Mouse (Mus musculus): ENCODE measurements around the gene Clec3b. TPM values are rescaled to one million over a fixed set of nuclear protein-coding genes. Genes with fewer than 3 reads are reported as not detected.

Clec3b gene
- polyA plus RNA-seq, 1 experiment from 2014 or later = not detected

DNA sequence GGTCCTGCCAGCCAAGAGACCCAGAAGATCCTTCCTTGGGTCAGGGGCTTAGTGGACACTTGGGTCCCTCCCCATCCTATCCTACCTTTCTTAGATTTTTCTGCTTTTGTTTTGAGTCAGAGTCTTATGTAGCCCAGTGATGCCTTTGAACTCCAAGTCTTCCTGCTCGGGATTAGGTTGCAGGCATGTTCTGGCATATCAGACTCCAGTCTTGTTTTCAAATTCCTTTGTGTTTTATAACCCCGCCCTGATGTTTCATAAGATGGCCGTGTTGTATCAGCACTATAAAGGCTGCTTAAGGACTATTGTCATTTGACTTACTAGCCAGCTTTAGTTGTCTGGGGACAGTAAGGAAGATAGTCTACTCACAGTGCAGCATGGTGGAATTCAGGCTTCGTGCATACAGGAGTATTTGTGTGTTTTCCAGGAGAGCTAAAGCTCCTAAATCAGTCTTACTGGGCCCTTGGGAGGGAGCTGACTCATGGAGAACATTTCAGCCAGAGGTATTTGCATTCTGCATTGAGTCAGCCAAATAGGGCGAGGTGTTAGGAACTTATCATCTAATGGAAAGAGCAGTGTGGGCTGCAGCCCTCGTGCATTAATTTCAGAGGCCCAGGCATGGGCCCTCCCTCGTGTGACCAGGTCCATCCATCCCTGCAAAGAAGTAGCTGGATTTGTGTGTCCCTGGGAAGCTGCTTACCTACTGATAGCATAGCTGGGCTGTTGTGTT, 13.6 kb upstream of the Clec3b start:
- no peaks in the 10 kb centered on the region for H3K79me2 ChIP-seq (ENCODE audit: inconsistent target)
- WGBS (ENCODE audit: missing documents) = 92% methylated on average over 7 of the region's 7 CpGs
- no peak overlapping the region for H3K27ac ChIP-seq
- peaks cover 51% of the 10 kb centered on the region for H3K36me3 ChIP-seq (ENCODE audit: inconsistent target)
- no peak overlapping the region for H3K4me3 ChIP-seq (ENCODE audit: inconsistent target)

DNA sequence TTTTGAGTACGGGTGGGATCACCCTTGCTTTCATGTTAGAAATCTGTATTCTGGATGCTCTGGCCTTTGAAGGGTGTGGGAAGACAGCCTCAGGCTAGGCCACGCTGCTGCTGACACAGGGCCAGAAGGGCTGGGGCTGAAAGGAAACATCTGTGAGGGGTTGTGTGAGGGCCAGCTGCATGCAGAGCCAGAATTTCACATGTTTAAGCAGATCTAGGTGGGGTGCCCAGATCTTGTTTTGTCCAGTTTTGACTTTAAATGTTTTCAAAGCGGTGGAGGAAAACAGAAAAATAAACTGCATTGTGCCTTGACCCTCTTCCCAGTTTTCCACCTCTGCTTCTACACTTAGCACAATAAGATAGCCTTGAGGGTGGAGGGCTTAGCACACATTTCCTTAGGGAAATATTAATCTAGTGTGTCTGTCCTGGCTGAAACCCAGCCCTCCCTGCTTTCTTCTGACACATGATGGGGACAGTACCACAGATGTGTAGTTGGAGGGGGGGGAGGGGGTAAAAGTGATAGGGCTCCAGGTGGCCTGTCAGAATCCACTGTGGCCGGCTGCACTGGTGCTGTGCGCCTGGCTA, 11.8 kb upstream of the Clec3b start:
- Histone ChIP-seq H3K36me3 (ENCODE audit: inconsistent target) (peaks cover 37% of the 10 kb centered on the region; the same call in 1 of the 2 replicates), H3K79me2 (ENCODE audit: inconsistent target) (no peaks in the 10 kb centered on the region), H3K4me3 (ENCODE audit: inconsistent target) (no peak overlapping the region), H3K27ac (no peak overlapping the region)
- 72% methylated on average over 5 of the region's 5 CpGs for WGBS (ENCODE audit: missing documents)

DNA sequence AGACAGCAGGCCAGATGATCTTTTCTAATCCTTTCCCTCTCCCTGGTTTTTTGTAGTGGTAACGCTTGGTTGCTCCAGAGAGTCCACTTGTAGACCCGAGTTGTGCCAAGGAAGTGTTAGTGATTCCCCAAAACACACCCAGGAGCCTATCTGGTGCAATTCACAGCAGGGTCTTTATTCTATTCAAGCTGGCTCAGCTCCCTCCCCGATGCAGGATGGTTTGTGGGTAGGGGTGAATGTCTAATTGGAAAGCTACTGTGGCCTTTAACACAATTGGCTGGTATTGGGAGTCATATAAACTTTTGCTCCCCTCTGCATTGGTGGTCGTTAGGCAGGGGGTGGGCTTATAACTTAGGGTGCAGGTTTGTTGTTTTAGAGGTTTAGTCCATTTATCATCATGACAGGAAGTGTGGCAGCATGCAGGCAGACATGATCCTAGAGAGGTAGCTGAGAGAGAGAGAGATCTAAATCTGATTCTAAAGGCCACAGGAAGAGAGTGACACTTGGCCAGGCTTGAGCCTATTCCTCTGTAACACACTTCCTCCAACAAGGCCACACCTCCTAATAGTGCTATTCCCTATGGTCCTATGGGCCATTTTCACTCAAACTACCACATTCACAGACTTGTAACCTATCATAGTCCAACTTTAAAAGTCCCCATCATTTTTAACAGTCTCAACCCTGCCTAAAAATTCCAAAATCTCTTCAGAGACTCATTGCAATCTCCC, 10.7 kb upstream of the Clec3b start:
- WGBS (ENCODE audit: missing documents) = 60% methylated on average over 4 of the region's 4 CpGs
- Histone ChIP-seq H3K36me3 (ENCODE audit: inconsistent target) (peaks cover 29% of the 10 kb centered on the region; the same call in 1 of the 2 replicates), H3K4me3 (ENCODE audit: inconsistent target) (no peak overlapping the region), H3K27ac (no peak overlapping the region), H3K79me2 (ENCODE audit: inconsistent target) (no peaks in the 10 kb centered on the region)

DNA sequence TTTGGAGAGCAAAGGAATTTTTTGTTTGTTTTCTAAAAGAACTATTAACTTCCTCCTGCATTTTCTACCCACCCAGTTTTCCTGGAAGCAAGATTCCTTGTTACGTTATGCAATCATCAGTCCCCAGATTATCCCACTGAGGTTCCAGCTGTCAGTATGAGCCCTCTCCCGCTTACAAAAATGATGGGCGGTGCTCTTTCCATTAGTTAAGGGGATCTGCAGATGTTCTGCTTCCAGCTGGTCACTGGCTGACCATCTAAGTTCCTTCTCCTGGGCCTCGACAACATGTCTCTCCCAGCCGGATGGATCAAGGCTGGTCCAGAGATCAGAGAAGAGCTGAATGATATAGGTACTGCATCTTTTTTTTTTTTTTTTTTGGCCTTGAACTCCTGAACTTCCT, 2.3 kb upstream of the Clec3b start:
- Histone ChIP-seq H3K79me2 (ENCODE audit: inconsistent target) (no peaks in the 10 kb centered on the region), H3K4me3 (ENCODE audit: inconsistent target) (no peak overlapping the region), H3K27ac (no peak overlapping the region), H3K36me3 (ENCODE audit: inconsistent target) (no peaks in the 10 kb centered on the region)
- WGBS (ENCODE audit: missing documents) = 97% methylated on average over 5 of the region's 5 CpGs

DNA sequence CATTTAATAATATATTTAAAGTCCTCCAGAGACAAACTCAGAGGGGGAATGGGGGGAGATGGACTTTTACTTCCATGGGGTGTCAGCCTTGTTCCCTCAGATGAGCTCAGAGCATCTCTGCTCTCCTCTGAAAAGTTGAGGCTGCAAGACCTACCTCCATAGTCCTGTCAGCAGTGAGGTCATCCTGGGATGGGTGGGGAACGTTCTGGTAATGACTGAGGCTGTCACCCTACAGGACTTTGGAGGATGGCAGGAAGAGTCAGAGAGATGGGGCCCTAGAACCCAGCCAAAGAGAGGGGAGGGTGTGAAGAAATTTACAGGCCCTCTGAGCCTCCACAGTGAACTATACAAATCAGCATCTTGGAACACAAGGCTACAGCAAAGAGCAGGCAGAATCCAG, 815 bp downstream of the Clec3b start:
- H3K36me3 ChIP-seq (ENCODE audit: inconsistent target) = no peaks in the 10 kb centered on the region
- no peaks in the 10 kb centered on the region for H3K79me2 ChIP-seq (ENCODE audit: inconsistent target)
- no peak overlapping the region for H3K4me3 ChIP-seq (ENCODE audit: inconsistent target)
- H3K27ac ChIP-seq = no peak overlapping the region
- WGBS (ENCODE audit: missing documents) = 60% methylated on average over 1 of the region's 1 CpGs

DNA sequence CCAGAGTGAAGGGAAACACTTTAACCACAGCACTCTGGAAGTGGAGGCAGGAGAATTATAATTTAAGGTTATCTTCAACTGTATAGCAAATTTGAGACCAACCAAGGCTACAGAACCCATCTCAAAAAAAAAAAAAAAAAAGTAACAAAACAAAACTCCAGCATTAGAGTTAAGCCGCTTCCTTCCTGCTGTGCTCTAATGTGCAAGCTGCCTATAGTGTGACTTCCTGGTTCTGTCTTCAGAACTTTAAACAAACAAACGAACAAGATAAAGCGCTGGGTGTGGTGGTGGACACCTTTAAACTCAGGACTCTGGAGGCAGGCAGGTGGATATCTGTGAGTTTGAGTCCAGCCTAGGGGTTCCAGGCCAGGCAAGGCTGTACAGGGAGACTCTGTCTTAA, 1.3 kb downstream of the Clec3b start:
- WGBS (ENCODE audit: missing documents) = 10% methylated on average over 3 of the region's 3 CpGs
- Histone ChIP-seq H3K79me2 (ENCODE audit: inconsistent target) (no peaks in the 10 kb centered on the region), H3K36me3 (ENCODE audit: inconsistent target) (no peaks in the 10 kb centered on the region), H3K27ac (no peak overlapping the region), H3K4me3 (ENCODE audit: inconsistent target) (no peak overlapping the region)

DNA sequence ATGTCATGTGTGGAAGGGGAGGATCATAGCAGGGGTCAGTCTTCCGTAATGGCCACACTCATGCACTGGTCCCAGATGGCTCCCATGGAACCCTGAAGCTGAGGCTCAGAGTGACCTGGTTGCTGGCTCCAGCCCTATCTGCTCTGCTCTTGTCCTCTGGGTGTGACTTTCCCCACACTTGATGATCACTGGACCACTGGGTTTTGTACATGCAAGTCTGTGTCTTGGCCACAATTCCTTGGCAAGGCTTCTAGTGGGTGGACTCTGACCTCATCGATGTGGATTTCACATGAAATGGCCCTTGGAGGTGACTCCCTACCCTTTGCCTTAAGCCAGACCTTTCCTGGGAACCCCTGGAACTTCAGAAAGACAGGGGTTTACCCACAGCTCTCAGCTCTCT, 2.4 kb downstream of the Clec3b start:
- H3K79me2 ChIP-seq (ENCODE audit: inconsistent target) = no peaks in the 10 kb centered on the region
- no peak overlapping the region for H3K4me3 ChIP-seq (ENCODE audit: inconsistent target)
- H3K36me3 ChIP-seq (ENCODE audit: inconsistent target) = no peaks in the 10 kb centered on the region
- H3K27ac ChIP-seq = no peak overlapping the region
- 85% methylated on average over 2 of the region's 2 CpGs for WGBS (ENCODE audit: missing documents)

DNA sequence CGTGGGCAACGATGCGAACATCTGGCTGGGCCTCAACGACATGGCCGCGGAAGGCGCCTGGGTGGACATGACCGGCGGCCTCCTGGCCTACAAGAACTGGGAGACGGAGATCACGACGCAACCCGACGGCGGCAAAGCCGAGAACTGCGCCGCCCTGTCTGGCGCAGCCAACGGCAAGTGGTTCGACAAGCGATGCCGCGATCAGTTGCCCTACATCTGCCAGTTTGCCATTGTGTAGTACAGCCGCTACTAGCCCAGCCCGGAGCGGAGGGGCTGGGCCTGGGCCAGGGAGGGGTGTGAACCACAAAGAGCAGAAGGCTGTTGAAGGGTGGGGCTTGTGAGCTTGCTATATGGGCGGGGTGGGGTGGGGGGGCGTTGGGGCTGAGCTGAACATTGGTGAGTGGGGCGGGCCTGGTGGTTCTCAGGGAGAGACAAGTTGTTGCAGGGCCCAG, 6.2 kb downstream of the Clec3b start:
- Histone ChIP-seq H3K4me3 (ENCODE audit: inconsistent target) (no peak overlapping the region), H3K79me2 (ENCODE audit: inconsistent target) (no peaks in the 10 kb centered on the region), H3K27ac (no peak overlapping the region), H3K36me3 (ENCODE audit: inconsistent target) (no peaks in the 10 kb centered on the region)
- 86% methylated on average over 13 of the region's 30 CpGs for WGBS (ENCODE audit: missing documents)

DNA sequence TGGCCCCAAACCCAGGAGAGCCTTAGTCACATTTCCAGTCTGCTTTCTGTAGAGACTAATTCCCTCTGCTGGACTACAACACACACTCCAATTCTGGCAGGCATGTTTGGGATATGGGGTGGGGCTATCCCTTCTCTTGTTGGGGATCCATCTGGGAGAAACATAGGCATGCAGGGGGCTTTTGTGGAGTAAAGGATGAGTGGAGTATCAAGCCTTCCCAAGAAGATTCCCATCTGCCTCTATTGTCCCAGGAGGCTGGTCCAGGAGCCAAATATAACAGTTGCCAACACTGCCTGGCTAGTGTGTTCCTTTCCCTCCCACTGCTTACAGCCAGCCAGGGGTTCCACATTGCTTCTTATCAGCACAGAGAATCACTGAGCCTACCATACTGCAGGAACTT, 7.0 kb downstream of the Clec3b start:
- H3K27ac ChIP-seq = no peak overlapping the region
- H3K36me3 ChIP-seq (ENCODE audit: inconsistent target) = no peaks in the 10 kb centered on the region

DNA sequence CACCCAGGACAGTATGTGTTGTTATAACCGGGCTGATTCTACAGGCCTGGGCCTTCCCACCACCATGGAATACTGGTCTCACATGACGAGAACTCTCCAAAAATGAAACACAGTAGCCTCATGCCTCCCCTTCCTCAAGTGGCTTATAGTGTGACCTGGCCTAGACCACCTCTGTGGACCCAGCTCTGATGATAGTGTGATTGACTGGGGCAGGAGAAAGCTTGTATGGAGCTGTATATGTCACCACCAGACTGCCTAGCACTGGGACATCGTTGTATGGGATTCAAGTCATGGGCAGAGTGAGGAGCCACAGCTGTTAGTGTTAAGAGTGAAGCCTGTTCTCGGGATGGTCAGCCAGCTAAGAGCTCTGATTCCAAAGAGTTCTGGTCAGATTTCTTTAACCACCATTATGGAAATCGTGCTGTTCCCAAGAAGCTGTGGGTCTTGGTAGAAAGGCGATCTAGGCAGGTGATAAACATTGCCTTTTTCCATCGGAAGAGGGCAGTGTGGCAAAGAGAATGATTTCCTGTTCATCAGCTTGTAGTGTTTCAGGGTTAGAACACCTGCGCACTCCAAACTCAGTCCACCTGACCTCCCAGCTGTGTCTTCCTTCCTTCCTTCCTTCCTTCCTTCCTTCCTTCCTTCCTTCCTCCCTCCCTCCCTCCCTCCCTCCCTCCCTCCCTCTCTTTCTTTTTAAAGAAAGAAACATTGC, 7.5 kb downstream of the Clec3b start:
- WGBS (ENCODE audit: missing documents) = 41% methylated on average over 8 of the region's 8 CpGs
- H3K36me3 ChIP-seq (ENCODE audit: inconsistent target) = no peaks in the 10 kb centered on the region
- no peak overlapping the region for H3K27ac ChIP-seq
- H3K4me3 ChIP-seq (ENCODE audit: inconsistent target) = no peak overlapping the region
- H3K79me2 ChIP-seq (ENCODE audit: inconsistent target) = no peaks in the 10 kb centered on the region

More for the DNA sequence above, 7.0 kb downstream of the Clec3b start:
- Histone ChIP-seq H3K4me3 (ENCODE audit: inconsistent target) (no peak overlapping the region), H3K79me2 (ENCODE audit: inconsistent target) (no peaks in the 10 kb centered on the region)

DNA sequence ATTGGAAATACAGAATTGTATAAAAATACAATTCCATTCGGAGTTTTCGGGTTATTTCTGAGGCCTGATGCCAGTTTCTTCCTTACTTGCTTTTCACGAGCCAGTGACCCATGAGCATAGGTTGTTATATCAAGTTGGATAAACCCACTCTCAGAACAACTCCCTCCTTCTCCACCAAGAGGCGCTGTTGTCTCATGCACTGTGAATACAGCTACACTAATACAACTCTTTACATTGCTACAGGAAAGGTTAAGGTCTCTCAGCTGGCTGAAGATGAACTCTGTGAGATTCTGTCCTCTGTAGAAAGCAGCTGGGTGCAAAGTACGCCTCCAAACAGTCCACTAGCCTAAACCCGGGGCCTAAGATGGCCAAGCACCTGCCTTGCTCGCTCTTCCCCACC, 8.6 kb downstream of the Clec3b start:
- Histone ChIP-seq H3K4me3 (ENCODE audit: inconsistent target) (no peak overlapping the region), H3K79me2 (ENCODE audit: inconsistent target) (no peaks in the 10 kb centered on the region), H3K27ac (no peak overlapping the region), H3K36me3 (ENCODE audit: inconsistent target) (no peaks in the 10 kb centered on the region)
- WGBS (ENCODE audit: missing documents) = 44% methylated on average over 7 of the region's 7 CpGs

DNA sequence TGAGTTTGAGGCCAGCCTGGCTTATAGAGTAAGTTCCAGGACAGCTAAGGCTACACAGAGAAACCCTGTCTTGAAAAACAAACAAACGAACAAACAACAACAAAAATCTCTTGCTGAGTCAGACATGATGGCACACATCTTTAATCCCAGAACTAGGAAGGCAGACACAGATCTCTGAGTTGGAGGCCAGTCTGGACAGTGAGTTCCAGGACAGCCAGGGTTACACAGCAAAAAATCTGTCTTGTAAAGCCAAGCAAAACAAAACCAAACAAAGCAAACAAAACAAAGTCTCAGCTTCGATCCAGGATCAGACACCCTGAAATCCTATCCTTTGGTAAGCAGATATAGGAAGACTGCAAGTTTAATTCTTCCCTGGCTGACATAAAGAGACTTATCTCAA, 11.0 kb downstream of the Clec3b start:
- no peaks in the 10 kb centered on the region for H3K36me3 ChIP-seq (ENCODE audit: inconsistent target)
- no peaks in the 10 kb centered on the region for H3K79me2 ChIP-seq (ENCODE audit: inconsistent target)
- H3K27ac ChIP-seq = no peak overlapping the region
- WGBS (ENCODE audit: missing documents) = 92% methylated on average over 2 of the region's 2 CpGs
- H3K4me3 ChIP-seq (ENCODE audit: inconsistent target) = no peak overlapping the region

DNA sequence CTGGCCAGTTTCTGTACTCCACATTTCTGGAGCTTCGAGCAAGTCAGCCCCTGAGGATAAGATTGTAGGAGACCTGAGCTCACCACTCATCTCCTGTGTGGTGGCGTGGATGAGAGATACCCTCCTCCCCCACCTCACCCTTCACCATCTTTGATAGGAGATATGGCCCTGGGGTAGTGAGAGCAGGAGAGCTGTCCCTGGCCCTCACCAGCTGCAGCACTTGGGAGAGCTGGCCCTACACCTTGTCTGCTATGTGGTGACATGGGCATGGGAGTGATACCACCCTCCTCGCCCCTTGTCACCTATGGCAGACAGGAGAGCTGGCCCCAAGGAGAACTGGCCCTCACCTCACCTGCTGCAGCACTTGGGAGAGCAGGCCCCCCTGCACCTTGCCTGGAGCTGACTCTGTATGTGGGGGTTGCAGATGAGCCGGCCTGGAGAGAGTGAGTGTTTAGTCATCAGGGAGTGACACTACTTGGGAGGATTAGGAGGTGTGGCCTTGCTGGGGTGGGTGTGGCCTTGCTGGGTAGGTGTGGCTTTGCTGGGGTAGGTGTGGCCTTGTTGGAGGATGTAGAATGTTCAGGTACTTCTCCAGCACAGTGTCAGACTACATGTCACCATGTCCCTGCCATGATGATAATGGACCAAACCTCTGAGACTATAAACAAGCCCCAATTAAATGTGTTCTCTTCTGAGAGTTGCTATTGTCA, 12.4 kb downstream of the Clec3b start:
- Histone ChIP-seq H3K36me3 (ENCODE audit: inconsistent target) (no peaks in the 10 kb centered on the region), H3K4me3 (ENCODE audit: inconsistent target) (no peak overlapping the region), H3K79me2 (ENCODE audit: inconsistent target) (no peaks in the 10 kb centered on the region), H3K27ac (no peak overlapping the region)
- WGBS (ENCODE audit: missing documents) = 84% methylated on average over 4 of the region's 4 CpGs

DNA sequence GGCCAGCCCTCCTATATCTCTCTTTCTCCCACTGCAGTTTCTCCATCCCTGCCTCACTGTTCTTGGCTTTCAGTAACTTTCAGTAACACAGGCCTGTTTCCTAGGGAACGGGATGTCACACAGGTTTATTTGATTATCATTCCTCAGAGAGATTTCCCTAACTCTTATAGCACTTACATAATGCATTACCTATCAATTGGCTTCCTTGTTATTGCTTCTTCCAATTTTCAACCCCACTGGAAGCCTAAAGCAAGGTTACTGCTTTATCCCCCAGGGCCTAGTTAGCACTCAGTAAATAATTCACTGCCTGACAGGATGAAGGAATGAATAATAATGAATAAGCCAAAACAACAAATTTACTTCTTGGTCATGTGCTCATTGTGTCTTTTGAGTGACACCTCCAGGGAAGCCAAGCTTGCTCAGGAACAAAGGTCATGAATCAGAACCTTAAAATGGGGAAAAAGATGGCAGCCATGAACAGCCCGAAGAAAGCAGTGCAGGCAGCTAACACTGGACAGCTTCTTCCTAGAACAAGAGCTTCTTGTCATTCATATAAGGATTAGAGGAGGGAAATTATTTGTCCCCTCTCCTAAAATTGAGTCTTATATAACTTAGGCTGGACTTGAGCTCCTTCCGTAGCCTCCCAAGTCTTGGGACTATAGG, 15.2 kb downstream of the Clec3b start:
- H3K27ac ChIP-seq = no peak overlapping the region
- 97% methylated on average over 3 of the region's 3 CpGs for WGBS (ENCODE audit: missing documents)

More for the DNA sequence above, 15.2 kb downstream of the Clec3b start:
- Histone ChIP-seq H3K36me3 (ENCODE audit: inconsistent target) (no peaks in the 10 kb centered on the region), H3K4me3 (ENCODE audit: inconsistent target) (no peak overlapping the region), H3K79me2 (ENCODE audit: inconsistent target) (no peaks in the 10 kb centered on the region)
